Mouse (Mus musculus): Measurements from ENCODE around the gene Actn2. TPM values are rescaled to one million over a fixed set of nuclear protein-coding genes. Genes with fewer than 3 reads are reported as not detected.

The Actn2 gene
- polyA plus RNA-seq (2014; fragmentation: Nextera tagmentation; extraction: Ambion mirVana): 0.64 and 1.7 TPM in 2 replicates

DNA sequence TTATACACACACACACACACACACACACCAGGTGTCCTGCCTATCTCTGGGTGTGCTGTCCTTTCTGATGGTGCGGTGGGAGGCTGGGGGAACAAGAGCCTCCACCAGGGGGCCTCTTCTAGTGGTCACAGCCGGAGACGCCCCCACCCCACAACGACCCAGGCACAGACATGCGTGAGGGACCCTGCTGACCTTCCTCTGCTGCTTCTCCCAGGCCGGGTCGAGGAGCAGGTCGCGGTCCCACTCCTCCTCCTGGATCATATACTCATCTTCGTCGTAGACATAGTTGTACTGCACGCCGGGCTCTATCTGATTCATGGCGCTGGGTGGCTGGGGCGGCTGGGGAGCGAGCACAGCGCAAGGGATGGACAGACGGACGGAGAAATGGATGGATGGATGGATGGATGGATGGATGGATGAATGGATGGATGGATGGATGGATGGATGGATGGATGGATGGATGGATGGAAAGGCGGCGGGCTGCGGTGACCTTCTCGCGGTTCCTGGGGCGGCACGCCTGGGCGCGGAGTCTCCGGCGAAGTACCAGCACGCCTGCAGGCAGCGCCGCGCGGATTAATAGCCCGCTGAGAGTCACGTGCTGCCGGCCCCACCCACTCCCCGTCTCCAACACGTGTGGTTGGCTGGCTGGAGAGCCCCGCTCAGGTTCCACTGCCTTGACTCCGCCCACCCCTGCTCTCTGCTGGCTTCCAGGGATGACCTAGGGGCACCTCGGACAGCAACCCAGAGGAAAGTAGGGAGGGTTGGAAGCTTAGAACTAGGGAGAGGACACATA, at the start of gene Actn2:
Actn2 (minus strand) TSS at position 578 of the 793 bp plus-strand sequence.
- Histone ChIP-seq H3K27me3 (ENCODE audit: control insufficient read depth, insufficient read depth, low read length) (no peaks in the 10 kb centered on the region), H3K4me1 (ENCODE audit: control insufficient read depth, insufficient read depth, low read length) (peaks cover 4% of the 10 kb centered on the region; the same call in 1 of the 2 replicates), H3K4me2 (replicated peaks; ENCODE audit: low read depth, low read length) (peak within 1 kb of the TSS; percentile 78), H3K9me3 (ENCODE audit: control insufficient read depth, low read length) (no peaks in the 10 kb centered on the region), H3K4me3 (ENCODE audit: low read length) (peak within 1 kb of the TSS; percentile 35), H3K9ac (ENCODE audit: low read depth, low read length) (0 out of 2 replicates have a peak within 1 kb of the TSS, but pooled peaks have one; percentile 45), H3K27ac (ENCODE audit: low read depth, low read length) (no peak within 1 kb of the TSS), H3K36me3 (ENCODE audit: control insufficient read depth, insufficient read depth, low read length) (no peaks in the 10 kb centered on the region)
- under 1% methylated on average over 38 of the region's 43 CpGs for WGBS
- peak; percentile 99 for ATAC-seq (ENCODE audit: low FRiP score, low TSS enrichment)

- Histone ChIP-seq H3K4me2 (replicated peaks; ENCODE audit: low read depth, low read length) (no peak overlapping the region), H3K4me3 (ENCODE audit: low read length) (no peak overlapping the region), H3K27ac (ENCODE audit: low read depth, low read length) (no peak overlapping the region), H3K36me3 (ENCODE audit: control insufficient read depth, insufficient read depth, low read length) (no peaks in the 10 kb centered on the region), H3K27me3 (ENCODE audit: control insufficient read depth, insufficient read depth, low read length) (no peaks in the 10 kb centered on the region), H3K9ac (ENCODE audit: low read depth, low read length) (no peak overlapping the region), H3K4me1 (ENCODE audit: control insufficient read depth, insufficient read depth, low read length) (no peaks in the 10 kb centered on the region), H3K9me3 (ENCODE audit: control insufficient read depth, low read length) (no peaks in the 10 kb centered on the region)
- ATAC-seq (ENCODE audit: low FRiP score, low TSS enrichment): no peak
Observed at GRCm38 (mm10) chr13:12386286-12386685, 45.7 kb upstream of the Actn2 start.

DNA sequence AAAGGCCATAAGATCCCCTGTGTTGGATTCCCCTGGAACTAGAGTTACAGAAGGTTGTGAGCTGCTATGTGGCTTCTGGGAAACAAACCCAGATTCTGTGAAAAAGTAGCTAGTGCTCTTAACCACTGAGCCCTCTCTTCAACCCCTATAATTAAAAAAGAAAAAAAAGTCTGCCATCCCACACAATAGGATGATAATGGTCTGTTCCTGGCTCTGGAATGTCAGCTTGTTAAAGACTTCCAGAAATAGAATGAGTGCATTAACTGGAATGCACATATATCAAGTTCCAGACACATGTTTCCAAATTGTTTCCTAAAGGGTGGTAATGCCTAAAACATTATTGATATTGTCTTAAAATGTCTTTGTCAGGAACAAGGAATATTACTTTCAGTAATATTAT, 44.2 kb upstream of the Actn2 start:
- ATAC-seq (ENCODE audit: low FRiP score, low TSS enrichment): no peak
- no peaks in the 10 kb centered on the region for H3K9me3 ChIP-seq (ENCODE audit: control insufficient read depth, low read length)
- H3K9ac ChIP-seq (ENCODE audit: low read depth, low read length): no peak overlapping the region
- no peak overlapping the region for H3K4me2 ChIP-seq (replicated peaks; ENCODE audit: low read depth, low read length)
- H3K4me1 ChIP-seq (ENCODE audit: control insufficient read depth, insufficient read depth, low read length): no peaks in the 10 kb centered on the region
- no peaks in the 10 kb centered on the region for H3K27me3 ChIP-seq (ENCODE audit: control insufficient read depth, insufficient read depth, low read length)
- no peak overlapping the region for H3K27ac ChIP-seq (ENCODE audit: low read depth, low read length)
- no peak overlapping the region for H3K4me3 ChIP-seq (ENCODE audit: low read length)
- H3K36me3 ChIP-seq (ENCODE audit: control insufficient read depth, insufficient read depth, low read length): no peaks in the 10 kb centered on the region

- no peaks in the 10 kb centered on the region for H3K9me3 ChIP-seq (ENCODE audit: control insufficient read depth, low read length)
- H3K4me2 ChIP-seq (replicated peaks; ENCODE audit: low read depth, low read length): no peak overlapping the region
- no peak overlapping the region for H3K27ac ChIP-seq (ENCODE audit: low read depth, low read length)
- 70% methylated on average over 1 of the region's 1 CpGs for WGBS
- no peak overlapping the region for H3K4me3 ChIP-seq (ENCODE audit: low read length)
- no peak for ATAC-seq (ENCODE audit: low FRiP score, low TSS enrichment)
- no peak overlapping the region for H3K9ac ChIP-seq (ENCODE audit: low read depth, low read length)
- no peaks in the 10 kb centered on the region for H3K36me3 ChIP-seq (ENCODE audit: control insufficient read depth, insufficient read depth, low read length)
- H3K4me1 ChIP-seq (ENCODE audit: control insufficient read depth, insufficient read depth, low read length): no peaks in the 10 kb centered on the region
- H3K27me3 ChIP-seq (ENCODE audit: control insufficient read depth, insufficient read depth, low read length): no peaks in the 10 kb centered on the region
Observed at GRCm38 (mm10) chr13:12376778-12377177, 36.2 kb upstream of the Actn2 start.

DNA sequence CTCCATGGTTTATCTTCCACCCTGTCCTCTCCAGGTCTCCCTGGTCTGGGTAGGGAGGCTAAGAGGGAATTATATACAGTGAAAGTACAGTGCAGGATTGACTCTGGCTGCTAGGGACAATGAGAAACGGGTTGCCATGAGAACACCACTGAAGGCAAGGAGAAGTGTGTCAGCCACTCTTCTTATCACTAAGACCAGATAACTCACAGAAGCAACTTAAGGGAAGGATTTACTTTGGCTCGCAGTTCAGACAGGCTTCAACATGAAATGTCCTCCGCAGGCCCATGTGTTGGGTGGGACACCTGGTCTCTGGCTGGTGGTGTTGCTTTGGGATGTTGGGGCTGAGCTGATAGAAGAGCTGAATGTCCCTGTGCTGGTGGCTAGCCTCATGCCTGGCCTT, 32.2 kb upstream of the Actn2 start:
- Histone ChIP-seq H3K9me3 (ENCODE audit: control insufficient read depth, low read length) (no peaks in the 10 kb centered on the region), H3K4me1 (ENCODE audit: control insufficient read depth, insufficient read depth, low read length) (no peaks in the 10 kb centered on the region), H3K27ac (ENCODE audit: low read depth, low read length) (no peak overlapping the region), H3K27me3 (ENCODE audit: control insufficient read depth, insufficient read depth, low read length) (no peaks in the 10 kb centered on the region), H3K4me3 (ENCODE audit: low read length) (no peak overlapping the region), H3K9ac (ENCODE audit: low read depth, low read length) (no peak overlapping the region), H3K36me3 (ENCODE audit: control insufficient read depth, insufficient read depth, low read length) (no peaks in the 10 kb centered on the region), H3K4me2 (replicated peaks; ENCODE audit: low read depth, low read length) (no peak overlapping the region)
- 88% methylated on average over 3 of the region's 3 CpGs for WGBS
- ATAC-seq (ENCODE audit: low FRiP score, low TSS enrichment): no peak

GRCm38 (mm10) chr13:12369930-12370329, 29.4 kb upstream of the Actn2 start:
- Histone ChIP-seq H3K36me3 (ENCODE audit: control insufficient read depth, insufficient read depth, low read length) (no peaks in the 10 kb centered on the region), H3K9me3 (ENCODE audit: control insufficient read depth, low read length) (no peaks in the 10 kb centered on the region), H3K27ac (ENCODE audit: low read depth, low read length) (no peak overlapping the region), H3K4me2 (replicated peaks; ENCODE audit: low read depth, low read length) (no peak overlapping the region), H3K9ac (ENCODE audit: low read depth, low read length) (no peak overlapping the region), H3K27me3 (ENCODE audit: control insufficient read depth, insufficient read depth, low read length) (no peaks in the 10 kb centered on the region), H3K4me3 (ENCODE audit: low read length) (no peak overlapping the region), H3K4me1 (ENCODE audit: control insufficient read depth, insufficient read depth, low read length) (no peaks in the 10 kb centered on the region)
- 81% methylated on average over 11 of the region's 11 CpGs for WGBS
- ATAC-seq (ENCODE audit: low FRiP score, low TSS enrichment): no peak

DNA sequence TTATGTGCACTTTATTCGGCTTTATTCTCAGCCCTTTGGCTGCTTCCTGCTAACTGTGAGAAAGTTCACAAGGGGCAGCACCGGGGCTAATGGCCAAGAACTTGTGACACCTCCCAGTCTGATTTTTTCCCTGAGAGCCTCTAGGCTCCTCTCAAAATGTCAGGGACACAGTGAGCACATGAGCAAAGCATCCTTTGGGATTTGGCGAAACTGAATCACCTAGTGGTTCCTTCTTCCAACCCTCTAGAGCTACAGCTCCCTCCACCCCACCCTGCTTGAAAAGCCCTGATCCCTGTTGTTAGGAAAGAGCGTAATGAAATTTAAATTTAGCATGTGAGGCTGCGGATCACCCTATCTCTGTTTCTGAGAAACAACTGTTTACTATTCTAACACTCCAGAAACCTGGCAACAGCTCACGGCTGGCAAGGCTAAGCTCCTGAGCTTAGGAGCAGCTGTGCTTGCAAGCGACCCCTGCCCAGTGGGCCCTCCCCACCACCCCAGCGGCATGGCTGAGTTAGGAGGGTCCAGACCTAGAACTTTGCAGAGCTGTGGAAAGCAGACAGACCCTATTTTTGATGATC, 28.6 kb upstream of the Actn2 start:
- Histone ChIP-seq H3K4me3 (ENCODE audit: low read length) (no peak overlapping the region), H3K27ac (ENCODE audit: low read depth, low read length) (no peak overlapping the region), H3K27me3 (ENCODE audit: control insufficient read depth, insufficient read depth, low read length) (no peaks in the 10 kb centered on the region), H3K4me1 (ENCODE audit: control insufficient read depth, insufficient read depth, low read length) (no peaks in the 10 kb centered on the region), H3K9me3 (ENCODE audit: control insufficient read depth, low read length) (no peaks in the 10 kb centered on the region), H3K4me2 (replicated peaks; ENCODE audit: low read depth, low read length) (no peak overlapping the region), H3K36me3 (ENCODE audit: control insufficient read depth, insufficient read depth, low read length) (no peaks in the 10 kb centered on the region), H3K9ac (ENCODE audit: low read depth, low read length) (no peak overlapping the region)
- ATAC-seq (ENCODE audit: low FRiP score, low TSS enrichment): no peak
- WGBS: 52% methylated on average over 8 of the region's 8 CpGs

DNA sequence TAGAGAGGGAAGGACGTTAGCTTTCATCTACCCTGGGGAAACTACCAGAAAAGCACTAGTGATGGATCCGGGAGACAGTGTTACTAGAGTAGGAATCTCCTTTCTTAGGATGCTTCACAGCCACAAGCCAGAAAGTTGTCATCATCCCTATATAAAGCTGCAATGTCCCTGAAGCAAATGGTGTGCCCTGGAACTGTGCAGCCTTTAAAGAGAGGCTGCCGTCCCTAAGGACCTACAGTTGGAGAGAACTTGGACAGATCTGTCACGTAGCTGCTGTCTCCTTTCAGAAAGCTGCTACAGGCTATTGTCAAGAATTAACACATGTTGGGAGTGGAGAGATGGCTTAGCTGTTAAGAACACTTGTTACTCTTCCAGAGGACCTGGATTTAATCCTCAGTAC, 20.9 kb upstream of the Actn2 start:
- Histone ChIP-seq H3K9ac (ENCODE audit: low read depth, low read length) (no peak overlapping the region), H3K36me3 (ENCODE audit: control insufficient read depth, insufficient read depth, low read length) (no peaks in the 10 kb centered on the region), H3K27me3 (ENCODE audit: control insufficient read depth, insufficient read depth, low read length) (no peaks in the 10 kb centered on the region), H3K4me2 (replicated peaks; ENCODE audit: low read depth, low read length) (no peak overlapping the region), H3K9me3 (ENCODE audit: control insufficient read depth, low read length) (no peaks in the 10 kb centered on the region), H3K4me1 (ENCODE audit: control insufficient read depth, insufficient read depth, low read length) (no peaks in the 10 kb centered on the region), H3K27ac (ENCODE audit: low read depth, low read length) (no peak overlapping the region), H3K4me3 (ENCODE audit: low read length) (no peak overlapping the region)
- no peak for ATAC-seq (ENCODE audit: low FRiP score, low TSS enrichment)
- 84% methylated on average over 4 of the region's 4 CpGs for WGBS

DNA sequence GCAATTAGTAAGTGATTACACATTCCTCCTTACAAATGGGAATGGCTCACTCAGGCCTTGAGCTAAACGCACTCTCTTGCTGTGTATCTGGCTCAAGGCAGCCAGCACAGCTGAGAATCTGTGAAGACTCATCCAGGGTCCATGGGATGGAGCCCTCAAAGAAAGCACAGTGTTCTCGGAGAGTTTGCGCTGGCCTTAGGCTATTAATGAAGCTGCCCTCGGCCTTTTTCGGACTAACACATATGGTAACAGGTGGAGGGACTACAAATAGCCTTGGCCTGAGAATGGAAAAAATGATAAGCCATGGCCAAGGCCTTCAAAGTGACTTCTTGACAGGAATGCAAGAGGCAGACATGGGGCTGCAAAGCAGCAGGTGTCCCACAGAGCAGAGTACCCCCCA, 17.0 kb upstream of the Actn2 start:
- ATAC-seq (ENCODE audit: low FRiP score, low TSS enrichment): no peak
- Histone ChIP-seq H3K4me1 (ENCODE audit: control insufficient read depth, insufficient read depth, low read length) (no peaks in the 10 kb centered on the region), H3K9ac (ENCODE audit: low read depth, low read length) (no peak overlapping the region), H3K4me2 (replicated peaks; ENCODE audit: low read depth, low read length) (no peak overlapping the region), H3K4me3 (ENCODE audit: low read length) (no peak overlapping the region), H3K27ac (ENCODE audit: low read depth, low read length) (no peak overlapping the region), H3K36me3 (ENCODE audit: control insufficient read depth, insufficient read depth, low read length) (no peaks in the 10 kb centered on the region), H3K9me3 (ENCODE audit: control insufficient read depth, low read length) (no peaks in the 10 kb centered on the region), H3K27me3 (ENCODE audit: control insufficient read depth, insufficient read depth, low read length) (no peaks in the 10 kb centered on the region)
- WGBS: 81% methylated on average over 5 of the region's 5 CpGs

All from kidney, embryonic 14.5 days (tissue).